Mouse (Mus musculus) kidney, embryonic 15.5 days (tissue): ENCODE data around the gene Rpl34. TPM values are rescaled to one million over a fixed set of nuclear protein-coding genes. Genes with fewer than 3 reads are reported as not detected.

ENCODE experiments used
- ATAC-seq: fragments of 200-750 bp; cut with Nextera tagmentation; replicated peaks from 2 replicates; pipeline ENCODE4 v1.8.0; 2017; ENCODE audit warnings: moderate TSS enrichment; ENCODE audit not compliant: low FRiP score
- H3K27ac ChIP-seq: fragments of 300-500 bp; sonication (generic); 2 replicates; pipeline ENCODE4 v1.5.1; 2015; ENCODE audit warnings: mild to moderate bottlenecking, inconsistent platforms
- H3K27me3 ChIP-seq: fragments of 300-500 bp; sonication (generic); 2 replicates; pipeline ENCODE4 v1.6.1; 2015; ENCODE audit warnings: inconsistent platforms
- H3K36me3 ChIP-seq: fragments of 300-500 bp; sonication (generic); 2 replicates; pipeline ENCODE4 v1.6.1; 2015; ENCODE audit warnings: inconsistent platforms
- H3K4me1 ChIP-seq: fragments of 300-500 bp; sonication (generic); 2 replicates; pipeline ENCODE4 v1.6.1; 2015; ENCODE audit warnings: inconsistent platforms
- H3K4me2 ChIP-seq: fragments of 300-500 bp; sonication (generic); 2 replicates; pipeline ENCODE4 v1.6.1; 2015; ENCODE audit warnings: moderate library complexity, mild to moderate bottlenecking, inconsistent platforms
- H3K4me3 ChIP-seq: fragments of 300-500 bp; sonication (generic); replicated peaks from 2 replicates; pipeline ENCODE4 v1.5.1; 2015; ENCODE audit warnings: mild to moderate bottlenecking, inconsistent platforms
- H3K9ac ChIP-seq: fragments of 300-500 bp; sonication (generic); 2 replicates; pipeline ENCODE4 v1.6.1; 2015; ENCODE audit warnings: mild to moderate bottlenecking, inconsistent platforms
- H3K9me3 ChIP-seq: fragments of 300-500 bp; sonication (generic); replicated peaks from 2 replicates; pipeline ENCODE4 v1.6.1; 2016; ENCODE audit warnings: inconsistent platforms
- WGBS: fragments of 180-500 bp; shearing (Covaris S2); methylation state at CpG from one replicate; pipeline ENCODE4 v1.1.7; 2015; ENCODE audit warnings: mixed read lengths; 5-methylcytosine and 5-hydroxymethylcytosine counted together
- polyA plus RNA-seq: library from polyadenylated mRNA; unstranded; fragments of >200 nt; fragmentation: Nextera tagmentation; extraction: Ambion mirVana; gene quantifications from 2 replicates; pipeline ENCODE4 v1.2.1, GENCODE M21; 2015

Rpl34 gene
- polyA plus RNA-seq, 1 experiment from 2014 or later = 899 TPM

DNA sequence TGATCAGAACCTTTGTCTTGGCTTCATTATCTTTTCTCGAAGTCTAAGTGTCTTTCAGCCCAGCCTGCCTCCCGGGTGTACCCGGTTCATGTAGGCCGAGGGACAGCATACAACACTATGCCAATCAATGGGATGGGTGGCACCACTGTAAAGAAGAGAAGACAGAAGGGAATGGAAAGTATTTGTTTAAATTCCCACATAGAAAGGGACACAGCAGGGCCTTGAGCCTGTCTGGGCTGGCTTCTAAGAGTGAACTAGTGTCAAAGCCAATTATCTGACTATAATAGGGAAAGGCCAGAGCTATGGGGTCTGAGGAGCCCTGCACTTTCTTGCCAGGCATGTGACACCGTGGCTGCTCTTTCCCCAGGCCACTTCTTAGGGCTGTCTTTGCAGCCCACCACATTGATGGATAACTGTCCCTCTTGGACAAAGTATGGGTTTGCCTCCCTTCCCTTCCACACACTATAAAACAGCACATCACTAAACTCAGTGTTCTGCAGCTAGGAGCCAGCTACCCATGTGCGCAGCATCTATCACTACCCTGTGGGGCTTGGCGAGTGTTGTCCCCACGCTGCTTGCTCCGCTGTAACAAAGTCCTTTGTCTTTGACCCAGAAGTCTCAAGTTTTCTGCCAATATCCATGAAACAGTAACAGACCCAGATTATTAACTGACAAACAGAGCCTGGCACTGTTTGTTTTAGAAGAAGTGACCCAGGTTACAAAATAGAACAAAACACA lies 45.8 kb downstream of the Rpl34 start:
- no peak overlapping the region for H3K9ac ChIP-seq
- no peak overlapping the region for H3K4me3 ChIP-seq
- 86% methylated on average over 9 of the region's 9 CpGs for whole genome bisulfite sequencing
- H3K36me3 ChIP-seq = no peaks in the 10 kb centered on the region
- H3K4me2 ChIP-seq = no peak overlapping the region
- no peak overlapping the region for H3K27ac ChIP-seq
- ATAC-seq = no peak
- H3K9me3 ChIP-seq = no peaks in the 10 kb centered on the region
- H3K27me3 ChIP-seq = no peaks in the 10 kb centered on the region
- no peaks in the 10 kb centered on the region for H3K4me1 ChIP-seq

DNA sequence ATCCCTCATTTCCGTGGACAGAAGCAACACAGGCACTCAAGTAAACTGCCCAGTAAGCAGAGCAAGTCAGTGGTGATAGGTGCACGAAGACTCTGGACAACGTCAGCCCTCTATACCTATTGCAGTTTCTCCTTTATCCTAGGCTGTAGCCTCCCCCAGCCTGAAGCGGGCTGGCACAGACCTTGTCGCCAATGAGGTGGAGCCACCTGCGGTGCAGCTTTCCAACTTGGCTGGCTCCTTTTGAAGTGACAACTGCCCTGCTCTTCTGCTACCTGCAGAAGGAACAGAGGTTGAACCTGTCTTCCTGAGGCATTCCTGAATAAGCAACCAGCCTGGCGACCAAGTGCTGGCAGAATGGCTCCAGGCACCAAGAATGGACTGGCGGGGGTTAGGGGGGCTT lies 46.4 kb downstream of the Rpl34 start:
- no peak for ATAC-seq
- no peaks in the 10 kb centered on the region for H3K4me1 ChIP-seq
- H3K36me3 ChIP-seq = no peaks in the 10 kb centered on the region
- H3K27ac ChIP-seq = no peak overlapping the region
- H3K4me2 ChIP-seq = no peak overlapping the region
- H3K27me3 ChIP-seq = no peaks in the 10 kb centered on the region
- H3K9me3 ChIP-seq = no peaks in the 10 kb centered on the region
- no peak overlapping the region for H3K4me3 ChIP-seq
- H3K9ac ChIP-seq = no peak overlapping the region
- WGBS = 87% methylated on average over 8 of the region's 8 CpGs

DNA sequence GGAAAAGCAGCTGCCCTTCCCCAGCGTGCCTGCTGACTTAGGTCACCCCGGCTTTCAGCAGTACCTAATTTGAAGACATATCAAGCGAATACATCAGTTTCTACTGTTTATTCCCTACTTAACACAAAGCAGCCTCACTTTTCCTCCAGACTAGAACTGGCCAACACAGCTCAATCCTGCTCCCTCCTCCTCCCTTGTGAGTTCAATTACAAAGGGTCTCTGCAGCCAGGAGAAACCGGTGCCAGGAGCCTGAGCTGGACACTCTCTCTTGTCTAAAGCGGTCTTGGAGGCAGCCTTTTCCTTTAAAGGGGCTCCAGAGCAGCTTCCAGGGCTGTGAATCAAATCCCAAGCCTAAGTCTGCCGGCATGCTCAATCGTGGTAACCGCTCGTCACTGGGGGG lies 48.0 kb downstream of the Rpl34 start:
- H3K4me2 ChIP-seq = no peak overlapping the region
- no peaks in the 10 kb centered on the region for H3K27me3 ChIP-seq
- H3K4me3 ChIP-seq = no peak overlapping the region
- no peaks in the 10 kb centered on the region for H3K9me3 ChIP-seq
- H3K9ac ChIP-seq = no peak overlapping the region
- no peak for ATAC-seq
- no peak overlapping the region for H3K27ac ChIP-seq
- no peaks in the 10 kb centered on the region for H3K4me1 ChIP-seq
- H3K36me3 ChIP-seq = no peaks in the 10 kb centered on the region
- WGBS = 78% methylated on average over 9 of the region's 9 CpGs

DNA sequence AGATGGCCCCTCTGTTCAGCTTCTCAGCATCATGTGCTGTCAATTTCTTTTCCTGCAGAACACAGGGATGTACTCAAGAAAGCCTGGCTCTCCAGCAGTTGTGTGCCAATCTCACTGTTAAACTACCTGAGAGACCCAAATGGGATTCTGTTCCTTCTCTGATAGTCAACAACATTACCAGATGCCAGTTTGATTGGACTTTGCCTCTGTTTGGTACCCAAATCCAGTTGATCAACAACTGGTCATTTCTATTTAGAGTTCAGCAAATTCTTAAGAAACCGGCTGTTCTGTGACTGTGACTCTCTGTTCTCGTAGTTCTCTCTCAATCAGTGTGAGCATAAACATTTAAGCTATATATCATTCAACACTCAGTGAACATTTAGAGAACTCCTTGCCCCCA lies 49.0 kb downstream of the Rpl34 start:
- no peaks in the 10 kb centered on the region for H3K27me3 ChIP-seq
- H3K9me3 ChIP-seq = no peaks in the 10 kb centered on the region
- H3K4me3 ChIP-seq = no peak overlapping the region
- no peak overlapping the region for H3K27ac ChIP-seq
- no peak overlapping the region for H3K4me2 ChIP-seq
- ATAC-seq = no peak
- H3K9ac ChIP-seq = no peak overlapping the region
- no peaks in the 10 kb centered on the region for H3K4me1 ChIP-seq
- WGBS = 61% methylated on average over 2 of the region's 2 CpGs
- no peaks in the 10 kb centered on the region for H3K36me3 ChIP-seq

DNA sequence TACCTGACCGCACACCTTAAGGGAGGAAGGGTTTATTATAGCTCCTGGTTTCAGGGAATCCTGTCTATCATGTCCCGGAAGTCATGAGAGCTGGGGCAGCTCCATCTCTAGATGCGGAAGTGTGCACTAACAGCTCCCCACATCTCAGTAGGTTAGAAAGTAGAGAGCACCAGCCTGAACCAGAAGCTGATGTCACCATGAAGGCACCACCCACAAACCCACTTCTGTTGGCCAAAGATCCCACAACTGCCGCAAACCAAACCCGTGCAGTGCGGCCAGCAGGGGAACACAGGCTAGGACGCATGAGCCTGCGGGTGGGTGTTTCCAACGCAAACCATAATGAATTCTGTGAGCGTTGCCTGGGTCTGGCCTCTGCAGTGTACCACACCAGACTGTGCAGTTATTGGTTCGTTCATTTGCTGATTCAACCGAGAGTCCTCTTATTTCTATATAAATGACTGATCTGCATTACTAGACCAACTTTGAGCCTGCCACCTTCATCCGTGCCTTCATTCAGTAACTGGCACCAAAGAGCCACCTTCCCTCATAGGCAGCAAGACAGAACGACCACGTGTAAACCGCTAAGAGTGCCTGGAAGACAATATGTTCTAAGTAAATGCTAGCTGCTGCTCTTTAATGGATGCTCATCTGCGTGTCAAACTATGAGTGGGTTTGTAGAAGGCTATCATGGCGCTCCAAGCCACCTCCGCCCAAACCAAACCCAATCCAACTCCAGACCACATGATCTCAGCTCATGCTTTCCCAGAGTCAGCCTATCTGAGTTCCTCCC lies 52.3 kb downstream of the Rpl34 start:
- no peaks in the 10 kb centered on the region for H3K9me3 ChIP-seq
- WGBS = 96% methylated on average over 19 of the region's 19 CpGs
- H3K9ac ChIP-seq = no peak overlapping the region
- H3K4me3 ChIP-seq = no peak overlapping the region
- no peak overlapping the region for H3K27ac ChIP-seq
- no peaks in the 10 kb centered on the region for H3K36me3 ChIP-seq
- H3K4me2 ChIP-seq = no peak overlapping the region
- H3K4me1 ChIP-seq = no peaks in the 10 kb centered on the region
- no peaks in the 10 kb centered on the region for H3K27me3 ChIP-seq
- ATAC-seq = no peak

Other genes with a start within 250 kb of the Rpl34 start
- gene Etnppl, start 113.0 kb downstream of the Rpl34 start, polyA plus RNA-seq = 0.46 and 0.49 TPM in 2 replicates
- gene Ostc, start 21.0 kb downstream of the Rpl34 start, polyA plus RNA-seq = 354 and 393 TPM in 2 replicates